Mouse (Mus musculus) layer of hippocampus, postnatal 10 days (tissue): ENCODE measurements at regions not wholly inside any gene's neighbourhood (a gene's known extent, or its start where the extent isn't known, plus 50 kb on each side); places are given as distances from the start of the nearest gene placed in this dataset.

Experiments used
- DNase-seq, 2 experiments: peaks; one replicate each; pipeline ENCODE4 v3.0.0; 2021; ENCODE audit warnings: low spot score in 2 of 2

- no peak for DNase-seq
These were observed 701.5 kb upstream of the Foxg1 start for GRCm38 (mm10) chr12:48680957-48681356.

- DNase-seq: no peak
These were observed 676.5 kb upstream of the Foxg1 start for GRCm38 (mm10) chr12:48705963-48706362.

- DNase-seq: no peak
These were observed 668.8 kb upstream of the Foxg1 start for GRCm38 (mm10) chr12:48713646-48714045.

GRCm38 (mm10) chr12:48729851-48730250, 652.6 kb upstream of the Foxg1 start:
- no peak for DNase-seq

GRCm38 (mm10) chr12:48758805-48759396, 623.6 kb upstream of the Foxg1 start:
- DNase-seq: no peak
